Mouse (Mus musculus): ENCODE measurements around the gene Trpv1. TPM values are rescaled to one million over a fixed set of nuclear protein-coding genes. Genes with fewer than 3 reads are reported as not detected.

Gene Trpv1
- polyA plus RNA-seq (2016; fragmentation: Nextera tagmentation; extraction: Ambion mirVana), result not detected in 2 replicates

DNA sequence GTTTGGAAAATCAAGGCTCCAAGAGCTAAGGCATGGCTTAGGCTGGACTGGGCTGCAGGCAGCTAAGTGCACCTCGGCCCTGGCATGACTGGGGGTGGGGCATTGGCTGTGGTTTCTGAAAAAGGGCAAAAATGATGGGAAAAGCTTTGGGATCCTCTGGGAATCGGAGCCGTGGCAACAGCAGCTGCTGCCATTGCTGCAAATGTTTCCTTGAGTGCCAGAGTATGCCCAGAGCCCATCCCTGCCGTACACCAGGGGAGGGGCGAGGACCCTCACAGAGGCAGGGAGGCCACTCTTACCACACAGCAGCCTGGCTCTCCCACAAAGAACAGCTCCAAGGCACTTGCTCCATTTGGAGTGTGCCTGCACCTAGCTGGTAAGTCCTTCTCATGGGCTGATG lies at the start of gene Trpv1:
TSS of gene Trpv1 (plus strand) at position 301 of the 400 bp plus-strand sequence.
- 84% methylated on average over 5 of the region's 5 CpGs for WGBS
- DNase-seq (ENCODE audit: low spot score), result no peak
- Histone ChIP-seq H3K36me3 (no peaks in the 10 kb centered on the region), H3K4me1 (no peaks in the 10 kb centered on the region), H3K27ac (replicated peaks) (no peak within 1 kb of the TSS), H3K4me3 (no peak within 1 kb of the TSS), H3K27me3 (ENCODE audit: low read depth, poor library complexity, severe bottlenecking) (no peaks in the 10 kb centered on the region), H3K9me3 (replicated peaks) (peaks cover 3% of the 10 kb centered on the region)

DNA sequence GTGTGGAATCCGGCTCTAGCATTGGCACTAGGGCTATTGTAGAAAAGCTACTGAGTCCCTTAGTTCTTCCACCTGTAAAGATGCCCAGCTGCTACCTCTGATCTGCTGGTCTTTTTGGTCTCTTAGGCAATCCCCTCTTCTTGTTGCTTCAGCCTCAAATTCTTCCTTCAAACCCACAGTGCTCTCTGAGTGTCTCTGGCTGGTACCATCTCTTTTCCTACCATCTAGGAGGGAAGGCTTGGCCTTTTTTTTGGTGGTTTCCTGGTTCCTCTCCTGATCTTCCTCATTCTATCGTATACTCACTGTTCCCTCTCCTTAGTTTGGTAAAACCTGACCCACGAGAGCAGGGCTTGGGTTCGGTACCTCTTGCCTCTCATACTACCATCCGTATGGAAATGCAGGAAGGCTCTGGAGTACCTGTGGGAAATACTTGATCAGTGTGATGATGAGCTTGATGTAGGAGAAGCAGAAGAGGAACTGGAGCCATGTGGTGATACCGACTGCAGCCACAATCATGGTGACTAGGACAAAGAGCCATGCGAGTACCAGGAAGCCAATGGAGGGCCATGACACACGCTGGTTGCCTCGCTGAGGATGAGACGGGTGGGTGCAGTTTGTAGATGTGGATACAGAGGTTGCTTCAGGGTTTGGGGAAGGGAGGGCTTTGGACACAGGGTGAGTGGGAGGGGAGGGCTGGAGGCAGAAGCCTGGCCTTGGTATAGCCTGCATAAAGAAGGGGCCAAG lies 48.0 kb upstream of the Trpv1 start:
- no peak overlapping the region for H3K4me3 ChIP-seq
- 93% methylated on average over 10 of the region's 10 CpGs for WGBS
- H3K27ac ChIP-seq (replicated peaks), result no peak overlapping the region
- DNase-seq (ENCODE audit: low spot score), result no peak
- peaks cover 86% of the 10 kb centered on the region for H3K36me3 ChIP-seq
- H3K4me1 ChIP-seq, result no peaks in the 10 kb centered on the region
- H3K27me3 ChIP-seq (ENCODE audit: low read depth, poor library complexity, severe bottlenecking), result no peaks in the 10 kb centered on the region
- no peaks in the 10 kb centered on the region for H3K9me3 ChIP-seq (replicated peaks)

DNA sequence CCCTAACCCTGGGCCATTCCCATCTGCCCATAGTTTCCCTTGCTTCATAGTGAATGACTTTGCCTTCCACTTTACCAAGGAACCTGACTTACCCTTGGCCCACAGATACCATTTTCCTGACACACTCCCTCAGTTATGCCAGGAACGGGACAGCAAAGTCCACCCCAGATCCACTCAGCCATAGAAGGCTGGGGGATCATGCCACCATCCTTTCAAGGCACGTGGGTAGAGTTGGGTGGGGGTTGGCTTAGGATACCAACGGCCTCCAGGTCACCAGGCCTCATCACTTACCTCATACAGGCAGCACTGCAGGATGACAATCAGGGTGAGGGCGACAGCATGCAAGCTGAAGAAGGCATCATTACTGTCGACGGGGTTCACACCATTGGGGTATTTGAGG lies 46.9 kb upstream of the Trpv1 start:
- no peak for DNase-seq (ENCODE audit: low spot score)
- Histone ChIP-seq H3K27ac (replicated peaks) (no peak overlapping the region), H3K9me3 (replicated peaks) (no peaks in the 10 kb centered on the region), H3K4me3 (no peak overlapping the region), H3K27me3 (ENCODE audit: low read depth, poor library complexity, severe bottlenecking) (no peaks in the 10 kb centered on the region), H3K36me3 (peaks cover 93% of the 10 kb centered on the region), H3K4me1 (no peaks in the 10 kb centered on the region)
- 93% methylated on average over 6 of the region's 6 CpGs for WGBS

DNA sequence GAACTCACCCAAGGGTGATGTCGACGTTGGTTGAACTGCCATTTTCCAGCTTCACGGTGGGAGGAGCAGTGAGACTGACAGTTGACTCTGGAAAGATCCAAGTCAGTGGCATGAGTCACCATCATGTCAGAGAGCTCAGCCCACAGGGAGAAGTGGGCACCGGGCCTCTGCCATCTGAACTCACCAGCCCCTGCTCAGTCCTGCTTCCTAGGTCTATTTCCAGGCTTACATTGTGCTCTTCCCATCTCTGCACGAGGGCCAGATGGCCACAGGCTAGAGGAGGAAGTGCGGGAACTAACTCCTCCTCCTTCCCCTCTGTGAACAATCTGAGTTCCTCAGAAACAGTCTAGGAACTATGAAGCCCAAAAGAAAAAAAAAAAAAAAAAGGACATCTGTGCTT lies 41.0 kb upstream of the Trpv1 start:
- H3K36me3 ChIP-seq, result peaks cover 55% of the 10 kb centered on the region
- no peaks in the 10 kb centered on the region for H3K9me3 ChIP-seq (replicated peaks)
- H3K4me3 ChIP-seq, result no peak overlapping the region
- no peak overlapping the region for H3K27ac ChIP-seq (replicated peaks)
- 81% methylated on average over 6 of the region's 6 CpGs for WGBS
- DNase-seq (ENCODE audit: low spot score), result no peak
- peaks cover 4% of the 10 kb centered on the region for H3K4me1 ChIP-seq
- H3K27me3 ChIP-seq (ENCODE audit: low read depth, poor library complexity, severe bottlenecking), result no peaks in the 10 kb centered on the region

DNA sequence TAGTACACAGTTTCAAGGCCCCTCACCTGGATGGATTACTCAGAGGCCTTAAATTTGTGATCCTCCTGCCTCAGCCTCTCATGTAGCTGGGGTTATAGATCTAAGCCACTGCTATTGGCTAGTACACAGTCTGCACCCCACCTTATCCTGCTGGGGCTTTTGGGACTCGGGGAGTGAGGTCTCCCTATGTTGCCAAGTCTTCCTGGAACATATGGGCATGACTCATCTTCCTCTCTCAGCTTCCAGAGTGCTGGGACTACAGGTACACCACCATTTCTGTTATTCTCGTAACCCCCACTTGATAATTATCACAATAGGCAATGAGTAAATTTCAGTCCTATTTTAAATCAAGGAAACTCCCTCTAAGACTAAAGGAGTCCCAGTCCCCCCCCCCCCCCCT lies 39.6 kb upstream of the Trpv1 start:
- Histone ChIP-seq H3K27me3 (ENCODE audit: low read depth, poor library complexity, severe bottlenecking) (no peaks in the 10 kb centered on the region), H3K4me3 (no peak overlapping the region), H3K36me3 (peaks cover 42% of the 10 kb centered on the region), H3K4me1 (peaks cover 11% of the 10 kb centered on the region), H3K27ac (replicated peaks) (no peak overlapping the region), H3K9me3 (replicated peaks) (no peaks in the 10 kb centered on the region)
- DNase-seq (ENCODE audit: low spot score), result no peak
- 85% methylated on average over 2 of the region's 2 CpGs for WGBS

DNA sequence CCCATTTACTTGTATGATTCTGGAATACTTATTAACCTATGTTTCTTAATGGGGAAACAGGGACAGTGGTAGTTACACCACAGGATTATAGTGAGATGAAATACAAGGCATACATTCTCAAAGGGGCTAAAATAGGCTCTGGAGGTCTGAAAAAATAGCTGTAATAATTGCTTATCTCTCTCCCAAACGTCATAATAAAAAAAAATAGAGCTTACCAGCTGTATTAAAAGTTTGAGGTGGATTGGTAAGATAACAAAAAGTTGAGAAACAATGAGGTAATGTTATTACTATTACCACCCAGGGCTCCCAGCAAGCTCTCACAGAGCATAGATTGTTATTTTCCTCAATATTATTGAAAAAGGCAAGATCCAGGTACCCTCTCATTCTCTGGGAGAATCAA lies 35.9 kb upstream of the Trpv1 start:
- peak overlapping the region; percentile 78 for H3K4me3 ChIP-seq
- H3K9me3 ChIP-seq (replicated peaks), result no peaks in the 10 kb centered on the region
- H3K36me3 ChIP-seq, result peaks cover 10% of the 10 kb centered on the region; the same call in 1 of the 2 replicates
- DNase-seq (ENCODE audit: low spot score), result no peak
- H3K4me1 ChIP-seq, result peaks cover 17% of the 10 kb centered on the region
- H3K27ac ChIP-seq (replicated peaks), result peak overlapping the region; percentile 83
- peaks cover 8% of the 10 kb centered on the region; the same call in 1 of the 2 replicates for H3K27me3 ChIP-seq (ENCODE audit: low read depth, poor library complexity, severe bottlenecking)
- 9% methylated on average over 1 of the region's 1 CpGs for WGBS

DNA sequence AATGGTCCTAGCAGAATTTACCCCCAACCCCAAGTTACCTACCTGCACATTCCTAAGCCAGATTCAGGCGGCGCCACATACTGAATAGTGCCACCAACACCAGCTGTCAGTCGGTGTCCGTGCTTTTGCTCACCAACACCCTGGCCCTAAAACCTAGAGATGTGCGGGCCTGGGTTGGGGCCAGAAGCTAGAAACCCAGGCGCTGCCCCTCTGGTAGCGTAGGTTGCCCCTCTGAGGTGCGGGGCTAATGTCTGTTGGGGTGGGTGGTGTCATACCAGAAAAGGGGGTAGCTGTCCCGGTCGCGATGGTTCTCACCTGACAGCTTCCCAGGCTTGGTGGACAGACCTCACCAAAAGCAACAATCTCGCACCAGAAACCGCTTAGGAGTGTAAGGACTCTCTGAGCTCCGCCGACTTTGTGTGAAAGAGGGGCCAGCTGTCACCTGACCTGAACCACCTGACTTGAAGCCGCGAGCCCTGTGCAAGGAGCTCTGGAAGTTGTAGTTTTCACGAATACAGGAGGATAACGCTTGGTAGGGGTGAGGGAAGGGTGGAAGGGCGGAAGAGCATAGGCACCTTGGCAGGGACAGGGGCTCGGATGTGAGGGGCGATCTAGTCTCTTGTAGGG lies 35.4 kb upstream of the Trpv1 start, which contains the start of gene Ctns:
TSS of gene Ctns (minus strand) at position 440 of the 627 bp plus-strand sequence.
- peaks cover 8% of the 10 kb centered on the region; the same call in 1 of the 2 replicates for H3K27me3 ChIP-seq (ENCODE audit: low read depth, poor library complexity, severe bottlenecking)
- peak within 1 kb of the TSS; percentile 78 for H3K4me3 ChIP-seq
- WGBS, result 2% methylated on average over 22 of the region's 22 CpGs
- peak within 1 kb of the TSS; percentile 83 for H3K27ac ChIP-seq (replicated peaks)
- DNase-seq (ENCODE audit: low spot score), result peak; percentile 85
- peaks cover 17% of the 10 kb centered on the region for H3K4me1 ChIP-seq
- H3K9me3 ChIP-seq (replicated peaks), result no peaks in the 10 kb centered on the region
- H3K36me3 ChIP-seq, result peaks cover 10% of the 10 kb centered on the region; the same call in 1 of the 2 replicates

DNA sequence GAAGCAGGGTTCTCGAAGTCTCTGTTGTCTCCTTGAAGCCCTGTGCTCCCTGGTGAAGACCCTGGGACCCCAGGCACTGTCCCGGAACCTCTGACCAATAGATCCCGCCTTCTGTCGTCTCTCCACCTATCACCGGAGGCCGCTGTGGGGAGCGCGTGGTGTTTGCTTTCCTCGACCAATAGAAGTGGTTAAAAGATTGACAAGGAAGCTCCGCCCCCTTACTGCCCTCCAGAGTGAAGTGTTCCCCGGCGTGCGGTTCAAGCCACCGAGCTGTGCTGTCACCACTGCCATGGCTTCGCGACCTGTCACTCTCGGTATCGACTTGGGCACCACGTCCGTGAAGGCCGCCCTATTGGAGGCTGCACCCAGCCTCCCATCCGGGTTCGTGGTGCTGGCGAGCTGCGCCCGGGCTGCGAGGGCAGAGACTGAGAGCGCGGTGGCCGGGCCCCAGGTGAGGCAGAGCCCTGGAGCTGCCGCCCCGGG lies 34.8 kb upstream of the Trpv1 start, which contains the start of gene Shpk:
TSS of gene Shpk (plus strand) at position 231 of the 483 bp plus-strand sequence.
- Histone ChIP-seq H3K27me3 (ENCODE audit: low read depth, poor library complexity, severe bottlenecking) (peaks cover 8% of the 10 kb centered on the region; the same call in 1 of the 2 replicates), H3K4me1 (peaks cover 17% of the 10 kb centered on the region), H3K36me3 (peaks cover 10% of the 10 kb centered on the region; the same call in 1 of the 2 replicates), H3K4me3 (peak within 1 kb of the TSS; percentile 78), H3K27ac (replicated peaks) (peak within 1 kb of the TSS; percentile 83), H3K9me3 (replicated peaks) (no peaks in the 10 kb centered on the region)
- peak; percentile 93 for DNase-seq (ENCODE audit: low spot score)
- WGBS, result under 1% methylated on average over 32 of the region's 32 CpGs

DNA sequence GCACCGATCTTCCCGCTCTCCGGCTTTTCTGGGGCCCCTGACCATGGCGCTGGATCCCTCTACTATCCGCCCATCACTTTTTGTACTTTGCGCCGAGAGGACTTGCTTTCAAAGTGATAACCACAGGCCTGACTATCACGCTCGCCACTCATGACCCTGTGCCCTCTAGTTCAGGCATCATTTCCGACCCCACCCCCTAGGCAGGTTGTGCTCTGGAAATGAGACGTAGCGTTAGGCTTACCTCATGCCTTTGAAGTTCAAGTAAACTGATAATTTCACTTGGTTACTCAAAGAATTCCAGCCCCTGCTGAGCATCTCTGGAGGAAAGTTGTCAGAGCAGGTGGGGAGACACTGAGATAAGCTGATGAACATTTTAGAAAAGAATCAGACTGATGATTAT lies 34.2 kb upstream of the Trpv1 start:
- Histone ChIP-seq H3K36me3 (peaks cover 10% of the 10 kb centered on the region; the same call in 1 of the 2 replicates), H3K27ac (replicated peaks) (no peak overlapping the region), H3K9me3 (replicated peaks) (no peaks in the 10 kb centered on the region), H3K27me3 (ENCODE audit: low read depth, poor library complexity, severe bottlenecking) (peaks cover 8% of the 10 kb centered on the region; the same call in 1 of the 2 replicates), H3K4me3 (peak overlapping the region; percentile 78), H3K4me1 (peaks cover 17% of the 10 kb centered on the region)
- WGBS, result 9% methylated on average over 12 of the region's 12 CpGs
- no peak for DNase-seq (ENCODE audit: low spot score)

DNA sequence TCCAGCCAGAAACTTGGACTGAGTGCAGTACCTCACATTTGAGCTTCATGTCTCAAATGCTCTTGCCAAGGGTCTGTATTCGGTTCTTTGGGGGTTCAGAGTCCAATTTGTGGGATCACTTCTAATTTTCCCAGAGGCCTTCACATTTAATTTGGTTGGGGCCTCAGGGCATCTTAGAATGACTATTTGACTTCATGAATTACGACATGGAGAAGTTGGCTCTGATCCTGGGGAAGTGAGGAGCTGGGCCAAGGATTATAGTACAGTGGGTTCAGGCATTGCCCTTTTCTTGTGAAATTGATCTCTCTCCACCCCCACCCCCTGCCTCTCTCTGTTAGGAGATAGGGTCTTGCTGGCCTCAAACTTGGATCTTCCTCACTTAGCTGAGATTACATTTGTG lies 33.1 kb upstream of the Trpv1 start:
- Histone ChIP-seq H3K36me3 (0 out of 2 replicates have a peak, but pooled peaks cover under 1% of the 10 kb centered on the region), H3K4me1 (peaks cover 17% of the 10 kb centered on the region), H3K4me3 (no peak overlapping the region), H3K27ac (replicated peaks) (no peak overlapping the region), H3K27me3 (ENCODE audit: low read depth, poor library complexity, severe bottlenecking) (peaks cover 8% of the 10 kb centered on the region; the same call in 1 of the 2 replicates), H3K9me3 (replicated peaks) (no peaks in the 10 kb centered on the region)
- 79% methylated on average over 2 of the region's 2 CpGs for WGBS
- no peak for DNase-seq (ENCODE audit: low spot score)

DNA sequence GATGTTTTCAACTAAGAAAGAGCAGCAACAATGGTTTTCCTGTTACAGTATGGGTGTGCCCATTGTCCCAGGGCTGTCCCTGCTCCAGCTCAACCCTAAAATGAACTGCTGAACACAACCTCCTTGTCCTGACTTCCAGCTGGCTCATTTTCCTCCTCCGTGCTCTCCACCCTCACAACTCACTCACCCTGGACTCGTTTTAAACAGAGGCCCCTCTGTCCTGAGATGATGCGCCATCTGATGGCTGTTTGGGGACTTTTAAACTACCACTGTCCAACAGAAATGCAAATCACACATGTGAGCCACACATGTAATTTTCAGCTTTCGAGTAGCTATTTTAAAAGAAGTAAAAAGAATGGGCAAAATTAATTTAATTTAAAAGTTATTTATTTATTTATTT lies 32.5 kb upstream of the Trpv1 start:
- H3K4me3 ChIP-seq, result no peak overlapping the region
- no peak overlapping the region for H3K27ac ChIP-seq (replicated peaks)
- H3K4me1 ChIP-seq, result peaks cover 17% of the 10 kb centered on the region
- no peaks in the 10 kb centered on the region for H3K9me3 ChIP-seq (replicated peaks)
- H3K27me3 ChIP-seq (ENCODE audit: low read depth, poor library complexity, severe bottlenecking), result peaks cover 8% of the 10 kb centered on the region; the same call in 1 of the 2 replicates
- no peak for DNase-seq (ENCODE audit: low spot score)
- 36% methylated on average over 4 of the region's 4 CpGs for WGBS
- no peaks in the 10 kb centered on the region for H3K36me3 ChIP-seq

DNA sequence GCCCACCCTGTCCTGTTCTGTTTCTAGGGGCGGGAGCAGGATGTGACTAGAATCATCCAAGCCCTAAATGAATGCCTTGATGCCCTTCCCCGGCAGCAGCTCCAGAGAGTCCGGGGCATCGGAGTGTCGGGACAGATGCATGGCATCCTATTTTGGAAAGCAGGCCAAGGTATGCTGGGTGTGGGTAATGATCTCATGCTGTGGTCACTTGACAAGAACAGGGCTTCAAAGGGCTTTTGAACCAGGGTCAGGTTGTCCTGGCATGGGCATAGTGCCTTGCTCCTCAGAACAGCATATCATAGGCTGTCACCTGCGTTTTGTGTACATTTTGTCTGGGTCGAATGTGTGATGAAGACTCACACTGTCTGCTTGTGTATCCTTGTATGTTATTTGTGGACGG lies 30.2 kb upstream of the Trpv1 start:
- Histone ChIP-seq H3K4me1 (peaks cover 7% of the 10 kb centered on the region), H3K4me3 (no peak overlapping the region), H3K27me3 (ENCODE audit: low read depth, poor library complexity, severe bottlenecking) (peaks cover 8% of the 10 kb centered on the region; the same call in 1 of the 2 replicates), H3K9me3 (replicated peaks) (no peaks in the 10 kb centered on the region), H3K36me3 (no peaks in the 10 kb centered on the region), H3K27ac (replicated peaks) (no peak overlapping the region)
- 85% methylated on average over 8 of the region's 8 CpGs for WGBS
- no peak for DNase-seq (ENCODE audit: low spot score)

All from midbrain, embryonic 10.5 days (tissue).